Mouse (Mus musculus) liver, adult 2 months (tissue): ENCODE data around the gene Tnfsf14.

Experiments used
- CTCF ChIP-seq: fragments of 200-500 bp; IDR thresholded peaks from 2 replicates; pipeline ENCODE4 v1.5.1; 2011; ENCODE audit warnings: low read depth, low read length, control low read depth
- POLR2A ChIP-seq: fragments of 200-500 bp; IDR thresholded peaks from 2 replicates; pipeline ENCODE4 v1.6.1; 2011; ENCODE audit warnings: low read length, control low read depth; ENCODE audit not compliant: insufficient read depth; ENCODE audit errors: extremely low read depth

DNA sequence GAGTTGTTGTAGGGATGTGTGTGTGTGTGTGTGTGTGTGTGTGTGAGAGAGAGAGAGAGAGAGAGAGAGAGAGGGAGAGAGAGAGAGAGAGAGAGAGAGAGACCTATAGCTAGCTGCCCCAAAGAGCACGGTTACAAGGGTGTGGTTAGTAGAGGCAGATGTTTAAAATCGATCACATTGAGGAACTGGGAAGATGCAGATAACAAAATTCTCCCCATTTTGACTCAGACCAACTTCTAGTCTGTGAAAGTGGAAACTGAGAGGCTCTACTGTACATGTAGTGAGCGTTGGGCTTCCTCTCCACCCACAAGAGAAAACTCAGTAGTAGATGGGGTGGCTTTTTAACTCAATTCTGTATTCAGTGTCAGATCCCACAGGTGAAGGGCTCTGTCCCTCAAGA is 54.3 kb downstream of the Tnfsf14 start:
- TF ChIP-seq POLR2A (no peak), CTCF (no peak)
